Mouse (Mus musculus) MEL (cell line): Measurements from ENCODE around the gene Myocos.

Experiments
- CTCF ChIP-seq, 3 experiments: IDR thresholded peaks in 2 of 3; conservative IDR thresholded peaks in 1 of 3; 2 replicates each; pipeline ENCODE4 v1.5.1; 2011 to 2012; ENCODE audit warnings: low read length in 3 of 3, low read depth in 2 of 3, mild to moderate bottlenecking in 2 of 3, improper control_type of control experiment in 1 of 3, inconsistent platforms in 1 of 3, mixed read lengths in 1 of 3, moderate library complexity in 1 of 3; ENCODE audit not compliant: control insufficient read depth in 1 of 3, insufficient read depth in 1 of 3, poor library complexity in 1 of 3, severe bottlenecking in 1 of 3
- ELF1 ChIP-seq: IDR thresholded peaks from 2 replicates; pipeline ENCODE4 v1.6.1; 2014; ENCODE audit warnings: low read depth, mild to moderate bottlenecking, inconsistent platforms, low read length, improper control_type of control experiment, moderate library complexity
- EP300 ChIP-seq, 2 experiments: IDR thresholded peaks; 2 replicates each; pipeline ENCODE4 v1.6.1; 2011; ENCODE audit warnings: improper control_type of control experiment in 2 of 2, low read length in 2 of 2, low read depth in 1 of 2, mild to moderate bottlenecking in 1 of 2
- JUND ChIP-seq: IDR thresholded peaks from 2 replicates; pipeline ENCODE4 v1.6.1; 2011; ENCODE audit warnings: low read depth, mild to moderate bottlenecking, improper control_type of control experiment, low read length
- POLR2A ChIP-seq, 2 experiments: IDR thresholded peaks; 2 replicates each; pipeline ENCODE4 v1.6.1; 2011 to 2012; ENCODE audit warnings: low read length in 2 of 2, mild to moderate bottlenecking in 2 of 2, control low read depth in 1 of 2, improper control_type of control experiment in 1 of 2, low read depth in 1 of 2, moderate library complexity in 1 of 2; ENCODE audit not compliant: control insufficient read depth in 1 of 2, insufficient read depth in 1 of 2, poor library complexity in 1 of 2
- POLR2AphosphoS2 ChIP-seq: IDR thresholded peaks from 2 replicates; pipeline ENCODE4 v1.6.1; 2011; ENCODE audit warnings: low read length, improper control_type of control experiment
- RCOR1 ChIP-seq: IDR thresholded peaks from 2 replicates; pipeline ENCODE4 v1.6.1; 2012; ENCODE audit warnings: low read depth, mild to moderate bottlenecking, inconsistent platforms, low read length, improper control_type of control experiment
- TAL1 ChIP-seq: IDR thresholded peaks from 2 replicates; pipeline ENCODE4 v1.6.1; 2012; ENCODE audit warnings: mild to moderate bottlenecking, inconsistent platforms, low read length, moderate library complexity, mixed read lengths
- ZKSCAN1 ChIP-seq: IDR thresholded peaks from 2 replicates; pipeline ENCODE4 v1.6.1; 2012; ENCODE audit warnings: low read depth, mild to moderate bottlenecking, inconsistent platforms, low read length, improper control_type of control experiment, moderate library complexity

- TF ChIP-seq CTCF (IDR thresholded peaks at IDR 0.05 in 2 of 3, conservative IDR thresholded peaks at IDR 0.05 in 1 of 3; ENCODE audit: control insufficient read depth in 1 of 3, insufficient read depth in 1 of 3, low read depth in 2 of 3, low read length in 3 of 3, poor library complexity in 1 of 3, severe bottlenecking in 1 of 3) (no peak), POLR2A (IDR thresholded peaks at IDR 0.05; ENCODE audit: control insufficient read depth in 1 of 2, insufficient read depth in 1 of 2, low read depth in 1 of 2, low read length in 2 of 2, poor library complexity in 1 of 2) (no peak), ZKSCAN1 (no peak), RCOR1 (no peak), JUND (no peak), TAL1 (no peak), ELF1 (no peak), EP300 (IDR thresholded peaks at IDR 0.05; ENCODE audit: low read depth in 1 of 2, low read length in 2 of 2) (no peak), POLR2AphosphoS2 (no peak)
These were observed 46.8 kb downstream of the Myocos start for GRCm38 (mm10) chr1:162611191-162611590.
